Mouse (Mus musculus): ENCODE data around the gene Pex3.
"Not testable (repeated sequence)": the region's sequence is repeated elsewhere in the genome, so short reads cannot be mapped to it uniquely, and the experiment has no call there.

Gene Pex3

DNA sequence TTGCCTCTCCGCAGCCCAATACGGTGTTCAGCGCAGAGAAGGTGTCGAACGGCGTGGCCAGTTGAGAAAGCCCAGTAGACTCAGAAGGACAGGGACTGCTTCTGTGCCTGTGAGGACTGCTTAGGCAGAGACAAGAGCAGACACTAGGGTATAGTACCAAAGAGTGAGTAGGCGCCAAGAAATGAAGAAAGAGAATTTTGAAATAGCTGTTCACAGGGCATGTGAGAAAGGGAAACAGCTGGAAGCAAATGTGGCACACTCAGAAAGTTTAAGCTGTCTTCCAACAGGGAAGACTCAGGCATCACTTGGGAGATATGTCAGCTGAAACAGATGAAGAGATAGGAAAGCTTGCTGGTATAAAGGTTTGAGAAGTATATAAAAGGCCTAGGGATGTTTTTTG is 16.2 kb downstream of the Pex3 start:
- no peak for DNase-seq (ENCODE audit: low spot score in 2 of 2)

DNA sequence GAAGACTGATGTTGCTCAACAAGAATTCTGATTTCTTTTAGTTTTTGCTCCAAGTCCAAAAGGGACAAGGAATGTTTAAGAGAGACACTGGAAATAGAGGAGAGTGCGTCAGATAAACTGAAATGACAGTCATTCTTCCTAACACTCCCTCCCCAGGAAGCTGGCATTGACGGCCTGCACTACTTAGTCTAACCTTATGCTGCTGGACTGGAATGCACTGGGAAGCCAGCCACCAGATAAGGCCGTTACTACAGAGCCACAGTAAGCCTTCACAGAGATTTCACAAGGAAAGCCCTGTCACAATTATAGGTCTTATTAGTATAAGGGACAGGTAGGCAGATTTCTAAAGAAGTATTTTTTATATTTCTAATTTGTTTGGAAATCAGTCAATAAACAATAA is 18.2 kb downstream of the Pex3 start:
- no peak for DNase-seq (ENCODE audit: low spot score in 2 of 2)

- DNase-seq (ENCODE audit: low spot score in 2 of 2), result no peak
These were observed 24.8 kb downstream of the Pex3 start for GRCm38 (mm10) chr10:13528155-13528554.

DNA sequence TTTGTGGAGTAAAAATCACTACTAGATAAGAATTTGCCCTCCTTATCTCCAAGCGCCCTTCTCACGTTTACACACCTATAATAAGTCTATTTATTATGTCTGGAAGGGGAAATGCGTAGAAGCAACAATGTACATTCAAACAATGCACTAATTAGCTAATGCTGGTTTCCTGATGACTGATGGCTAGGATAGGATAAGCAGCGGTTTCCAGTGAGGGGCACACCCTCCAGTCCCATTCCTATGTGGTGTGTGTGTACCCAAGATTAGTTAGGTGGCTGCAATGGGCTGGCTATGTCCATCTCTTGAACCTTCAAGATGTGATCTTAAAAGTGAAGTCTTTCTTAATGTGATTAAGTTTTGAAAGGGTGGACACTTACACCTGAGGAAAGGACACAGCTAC is 31.1 kb downstream of the Pex3 start:
- no peak for DNase-seq (ENCODE audit: low spot score in 2 of 2)

DNA sequence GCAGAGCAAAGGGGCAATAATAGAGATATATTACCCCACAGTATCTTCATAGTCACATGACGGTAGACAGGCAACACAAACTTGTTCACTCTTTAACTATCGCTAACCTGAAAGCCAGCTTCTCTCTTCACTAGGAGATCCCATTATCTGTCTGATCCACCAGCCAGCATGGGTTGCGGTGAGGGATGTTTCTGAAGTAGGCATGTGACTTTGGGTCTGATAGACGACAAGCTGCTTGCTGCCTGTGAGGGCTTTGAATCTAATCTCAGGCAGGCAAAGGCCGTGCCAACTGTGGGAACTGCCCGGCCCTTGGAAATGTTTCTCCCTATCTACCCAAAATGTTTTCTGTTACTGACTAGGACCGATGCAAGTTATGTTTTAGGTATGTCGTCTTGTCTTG is 50.6 kb downstream of the Pex3 start:
- DNase-seq (ENCODE audit: low spot score in 2 of 2), result no peak

GRCm38 (mm10) chr10:13501533-13501932 is 51.4 kb downstream of the Pex3 start:
- DNase-seq (ENCODE audit: low spot score in 2 of 2), result not testable (repeated sequence)

DNA sequence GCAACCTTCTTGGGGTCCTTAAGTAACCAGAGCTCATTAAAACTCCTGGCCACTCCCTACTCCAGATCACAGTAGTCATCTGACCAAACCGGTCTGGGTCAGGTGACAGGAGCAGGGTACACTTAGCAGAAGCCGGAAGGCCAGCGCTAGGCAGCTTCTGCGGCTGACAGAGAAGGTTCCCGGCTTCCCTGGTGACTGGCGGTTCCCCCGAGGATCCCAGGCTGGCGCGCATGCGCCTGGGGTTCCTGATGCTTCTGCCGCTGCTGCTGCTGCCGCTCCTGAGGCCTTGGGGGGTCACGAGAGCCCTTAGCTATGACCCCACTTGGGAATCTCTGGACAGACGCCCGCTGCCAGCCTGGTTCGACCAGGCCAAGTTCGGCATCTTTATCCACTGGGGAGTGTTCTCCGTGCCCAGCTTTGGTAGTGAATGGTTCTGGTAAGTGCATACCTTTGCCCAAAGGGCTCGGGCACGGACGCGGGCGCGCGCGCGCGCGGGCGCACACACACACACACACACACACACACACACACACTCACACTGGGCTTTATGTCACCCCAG is 51.9 kb downstream of the Pex3 start:
- DNase-seq (ENCODE audit: low spot score in 2 of 2), result peak; percentile 81 to 87

- peak in 1 of 2 experiments; percentile 4 for DNase-seq (ENCODE audit: low spot score in 2 of 2)
These were observed 52.5 kb downstream of the Pex3 start for GRCm38 (mm10) chr10:13500473-13500872.

DNA sequence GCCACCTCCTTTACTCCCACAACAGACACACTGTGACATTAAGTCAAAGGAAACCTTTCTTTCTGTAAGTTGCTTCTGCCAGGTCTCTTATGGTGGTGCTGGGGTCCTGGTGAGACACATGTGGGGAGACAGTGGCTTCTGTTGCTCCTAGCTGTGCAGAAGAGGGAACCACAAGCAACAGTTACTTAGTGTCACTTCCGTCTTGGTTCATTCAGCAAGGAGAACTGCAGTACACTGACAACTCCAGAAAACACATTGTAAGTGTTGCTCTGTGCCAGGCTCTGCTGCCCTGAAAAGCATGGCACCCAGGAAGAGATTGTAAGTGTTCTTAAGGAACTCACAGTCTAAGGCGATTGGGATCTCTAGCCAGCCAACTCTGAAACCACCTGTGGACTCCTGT is 53.6 kb downstream of the Pex3 start, which contains the start of gene Fuca2:
Gene Fuca2, plus strand, starts transcription at position 210 of the 400 bp plus-strand sequence.
- DNase-seq (ENCODE audit: low spot score in 2 of 2), result peak in 1 of 2 experiments; percentile 12

GRCm38 (mm10) chr10:13496315-13496714 is 56.6 kb downstream of the Pex3 start:
- no peak for DNase-seq (ENCODE audit: low spot score in 2 of 2)

- DNase-seq (ENCODE audit: low spot score in 2 of 2), result no peak
These were observed 58.8 kb downstream of the Pex3 start for GRCm38 (mm10) chr10:13493978-13494686.

GRCm38 (mm10) chr10:13489671-13490070 is 63.3 kb downstream of the Pex3 start:
- DNase-seq (ENCODE audit: low spot score in 2 of 2), result no peak

DNA sequence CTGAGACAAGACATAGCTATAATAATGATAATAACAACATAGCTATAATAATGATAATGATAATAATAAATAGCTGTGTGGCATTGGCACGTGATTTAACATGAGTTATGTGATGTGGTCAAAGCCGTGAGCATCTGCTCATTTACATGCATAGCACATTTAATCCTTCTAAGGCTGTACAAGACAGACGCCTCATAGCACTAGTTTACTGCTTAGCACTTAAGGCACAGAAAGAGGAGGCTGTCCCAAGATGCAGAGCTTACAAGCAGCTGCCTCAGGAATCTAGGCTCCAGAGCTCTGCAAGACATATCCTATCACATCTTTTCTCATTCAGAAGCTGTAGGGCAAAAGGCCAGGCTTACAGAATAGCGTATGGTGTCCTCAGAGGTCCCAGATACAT is 67.0 kb downstream of the Pex3 start:
- DNase-seq (ENCODE audit: low spot score in 2 of 2), result no peak

- DNase-seq (ENCODE audit: low spot score in 2 of 2), result no peak
These were observed 73.6 kb downstream of the Pex3 start for GRCm38 (mm10) chr10:13479341-13479740.

GRCm38 (mm10) chr10:13475121-13475520 is 77.8 kb downstream of the Pex3 start:
- DNase-seq (ENCODE audit: low spot score in 2 of 2), result no peak

GRCm38 (mm10) chr10:13474568-13474955 is 78.4 kb downstream of the Pex3 start:
- no peak for DNase-seq (ENCODE audit: low spot score in 2 of 2)

Measured in natural killer cell, adult 2 months (primary cell).